8 mouse cellular contexts compared by ENCODE assay signal in genomic region chr10:7866762-7867665, GRCm38 (mm10). TPM values are rescaled to one million over a fixed set of nuclear protein-coding genes. Genes with fewer than 3 reads are reported as not detected.
DNase-seq lines count a peak whose midpoint lies in the region; ATAC-seq lines count a peak whose summit lies in the region.

No protein-coding gene starts in this region.

- peak overlapping the region; percentile 41 for H3K9ac ChIP-seq in intestine, embryonic 16.5 days (ENCODE audit: low read depth, low read length)

- peaks cover 26% of the 10 kb centered on the region for H3K4me1 ChIP-seq in megakaryocyte, embryonic 14.5 days
- no peaks in the 10 kb centered on the region for H3K4me1 ChIP-seq in intestine, embryonic 16.5 days (ENCODE audit: control insufficient read depth, insufficient read depth, low read length)

- H3K36me3 ChIP-seq in megakaryocyte, embryonic 14.5 days (replicated peaks; ENCODE audit: low read length), result peaks cover 4% of the 10 kb centered on the region
- no peaks in the 10 kb centered on the region for H3K36me3 ChIP-seq in intestine, embryonic 16.5 days (ENCODE audit: control insufficient read depth, insufficient read depth, low read length)

- no peak overlapping the region for H3K27ac ChIP-seq in intestine, embryonic 16.5 days (ENCODE audit: low read length)

- ATAC-seq in megakaryocyte, adult 5-6 weeks (ENCODE audit: poor library complexity, severe bottlenecking), result no peak
- ATAC-seq in intestine, embryonic 16.5 days, result 0 out of 2 replicates have a peak, but pooled peaks have one; percentile 46

- DNase-seq in cerebellum, adult 8-10 months, result peak; percentile 20
- peak; percentile 25 for DNase-seq in forelimb bud, embryonic 11.5 days (ENCODE audit: low read depth, low spot score)
- peak; percentile 54 to 56 for DNase-seq in lung, postnatal 4 days
- peak; percentile 28 to 39 for DNase-seq in urinary bladder, postnatal 36 days (ENCODE audit: low spot score in 2 of 2)
- no peak for DNase-seq in layer of hippocampus, adult 11-12 months (ENCODE audit: low spot score)

- H3K4me2 ChIP-seq in intestine, embryonic 16.5 days (ENCODE audit: low read depth, low read length), result peak overlapping the region; percentile 59

- H3K9me3 ChIP-seq in megakaryocyte, embryonic 14.5 days, result peaks cover 19% of the 10 kb centered on the region
- no peaks in the 10 kb centered on the region for H3K9me3 ChIP-seq in intestine, embryonic 16.5 days (ENCODE audit: control insufficient read depth, low read length)

- H3K4me3 ChIP-seq in megakaryocyte, embryonic 14.5 days (replicated peaks), result peak overlapping the region; percentile 90
- H3K4me3 ChIP-seq in intestine, embryonic 16.5 days (ENCODE audit: low read length), result peak overlapping the region; percentile 34

- H3K27me3 ChIP-seq in megakaryocyte, embryonic 14.5 days (replicated peaks), result peaks cover 66% of the 10 kb centered on the region
- H3K27me3 ChIP-seq in intestine, embryonic 16.5 days (replicated peaks; ENCODE audit: control insufficient read depth, insufficient read depth, low read length), result peaks cover 13% of the 10 kb centered on the region; the same call in 1 of the 2 replicates

- 18% methylated on average over 50 of the region's 50 CpGs for WGBS in intestine, embryonic 16.5 days

RNA-seq across cellular contexts. Expression of gene Zc3h12d, which starts 34.7 kb away (rescaled TPM):
- polyA plus RNA-seq in megakaryocyte, embryonic 14.5 days (2012; ENCODE audit: insufficient read depth, low replicate concordance), result 0.34 and 0.40 TPM in 2 replicates
- 5.3 and 7.3 TPM in 2 replicates for total RNA-seq in megakaryocyte, adult 5-6 weeks (2015)
- total RNA-seq in megakaryocyte, adult 5-6 weeks (2017), result 9.3 and 11.3 TPM in 2 replicates
- polyA plus RNA-seq in intestine, embryonic 16.5 days (2015; fragmentation: Nextera tagmentation; extraction: Ambion mirVana), result 0.67 and 0.78 TPM in 2 replicates
